Mouse (Mus musculus): Measurements from ENCODE around the gene Emx2. TPM values are rescaled to one million over a fixed set of nuclear protein-coding genes. Genes with fewer than 3 reads are reported as not detected.

The Emx2 gene
- polyA plus RNA-seq, 2 experiments = 13.1 to 20.5 TPM

GRCm38 (mm10) chr19:59423685-59424084, 34.5 kb upstream of the Emx2 start:
- H3K9me3 ChIP-seq (ENCODE audit: control insufficient read depth, low read length) = peaks cover 3% of the 10 kb centered on the region; the same call in 1 of the 2 replicates
- H3K9ac ChIP-seq (ENCODE audit: low read depth, low read length, severe bottlenecking) = 0 out of 2 replicates have a peak overlapping the region, but pooled peaks have one; percentile 7
- TF ChIP-seq POLR2A (IDR thresholded peaks at IDR 0.05; ENCODE audit: borderline replicate concordance, extremely low read depth, insufficient read depth, insufficient read length) = no peak
- no peak overlapping the region for H3K4me3 ChIP-seq (replicated peaks; ENCODE audit: low read length)
- 4% methylated on average over 6 of the region's 6 CpGs for WGBS
- H3K4me2 ChIP-seq (replicated peaks; ENCODE audit: low read depth, low read length, severe bottlenecking) = no peak overlapping the region
- ATAC-seq (ENCODE audit: low FRiP score, low read depth) (peak; percentile 70), DNase-seq (ENCODE audit: low spot score) (peak; percentile 45)
- H3K36me3 ChIP-seq (ENCODE audit: control insufficient read depth, insufficient read depth, low read length) = peaks cover 4% of the 10 kb centered on the region; the same call in 1 of the 2 replicates
- H3K4me1 ChIP-seq (ENCODE audit: control insufficient read depth, insufficient read depth, low read length) = peaks cover 14% of the 10 kb centered on the region
- peak overlapping the region; percentile 53 for H3K27ac ChIP-seq (replicated peaks; ENCODE audit: low read depth, low read length)
- H3K27me3 ChIP-seq (ENCODE audit: control insufficient read depth, insufficient read depth, low read length) = no peaks in the 10 kb centered on the region

GRCm38 (mm10) chr19:59424975-59425374, 33.2 kb upstream of the Emx2 start:
- Histone ChIP-seq H3K4me1 (ENCODE audit: control insufficient read depth, insufficient read depth, low read length) (peaks cover 14% of the 10 kb centered on the region), H3K27ac (replicated peaks; ENCODE audit: low read depth, low read length) (0 out of 2 replicates have a peak overlapping the region, but pooled peaks have one; percentile 53), H3K4me2 (replicated peaks; ENCODE audit: low read depth, low read length, severe bottlenecking) (no peak overlapping the region), H3K27me3 (ENCODE audit: control insufficient read depth, insufficient read depth, low read length) (no peaks in the 10 kb centered on the region), H3K36me3 (ENCODE audit: control insufficient read depth, insufficient read depth, low read length) (peaks cover 4% of the 10 kb centered on the region; the same call in 1 of the 2 replicates), H3K4me3 (replicated peaks; ENCODE audit: low read length) (no peak overlapping the region), H3K9ac (ENCODE audit: low read depth, low read length, severe bottlenecking) (no peak overlapping the region), H3K9me3 (ENCODE audit: control insufficient read depth, low read length) (peaks cover 3% of the 10 kb centered on the region; the same call in 1 of the 2 replicates)
- no peak for TF ChIP-seq POLR2A (IDR thresholded peaks at IDR 0.05; ENCODE audit: borderline replicate concordance, extremely low read depth, insufficient read depth, insufficient read length)
- WGBS = 29% methylated on average over 7 of the region's 7 CpGs
- DNase-seq (ENCODE audit: low spot score) = peak; percentile 29
- peak; percentile 47; the same call in 1 of the 2 replicates for ATAC-seq (ENCODE audit: low FRiP score, low read depth)

- WGBS = 20% methylated on average over 6 of the region's 6 CpGs
- TF ChIP-seq POLR2A (IDR thresholded peaks at IDR 0.05; ENCODE audit: borderline replicate concordance, extremely low read depth, insufficient read depth, insufficient read length) = no peak
- DNase-seq (ENCODE audit: low spot score) (peak; percentile 74), ATAC-seq (ENCODE audit: low FRiP score, low read depth) (peak; percentile 71)
- no peak overlapping the region for H3K4me3 ChIP-seq (replicated peaks; ENCODE audit: low read length)
- no peak overlapping the region for H3K4me2 ChIP-seq (replicated peaks; ENCODE audit: low read depth, low read length, severe bottlenecking)
- H3K9ac ChIP-seq (ENCODE audit: low read depth, low read length, severe bottlenecking) = no peak overlapping the region
- peaks cover 23% of the 10 kb centered on the region for H3K4me1 ChIP-seq (ENCODE audit: control insufficient read depth, insufficient read depth, low read length)
- peaks cover 4% of the 10 kb centered on the region; the same call in 1 of the 2 replicates for H3K36me3 ChIP-seq (ENCODE audit: control insufficient read depth, insufficient read depth, low read length)
- H3K27me3 ChIP-seq (ENCODE audit: control insufficient read depth, insufficient read depth, low read length) = no peaks in the 10 kb centered on the region
- H3K27ac ChIP-seq (replicated peaks; ENCODE audit: low read depth, low read length) = 0 out of 2 replicates have a peak overlapping the region, but pooled peaks have one; percentile 26
- peaks cover 3% of the 10 kb centered on the region; the same call in 1 of the 2 replicates for H3K9me3 ChIP-seq (ENCODE audit: control insufficient read depth, low read length)
Observed at GRCm38 (mm10) chr19:59432286-59432685, 25.9 kb upstream of the Emx2 start.

GRCm38 (mm10) chr19:59450561-59451135, 7.5 kb upstream of the Emx2 start:
- Histone ChIP-seq H3K27me3 (ENCODE audit: control insufficient read depth, insufficient read depth, low read length) (peaks cover 69% of the 10 kb centered on the region), H3K9me3 (ENCODE audit: control insufficient read depth, low read length) (no peaks in the 10 kb centered on the region), H3K4me3 (replicated peaks; ENCODE audit: low read length) (peak overlapping the region; percentile 21; the same call in 1 of the 2 replicates), H3K9ac (ENCODE audit: low read depth, low read length, severe bottlenecking) (no peak overlapping the region), H3K4me1 (ENCODE audit: control insufficient read depth, insufficient read depth, low read length) (peaks cover 4% of the 10 kb centered on the region; the same call in 1 of the 2 replicates), H3K27ac (replicated peaks; ENCODE audit: low read depth, low read length) (no peak overlapping the region), H3K4me2 (replicated peaks; ENCODE audit: low read depth, low read length, severe bottlenecking) (peak overlapping the region; percentile 41), H3K36me3 (ENCODE audit: control insufficient read depth, insufficient read depth, low read length) (no peaks in the 10 kb centered on the region)
- no peak for TF ChIP-seq POLR2A (IDR thresholded peaks at IDR 0.05; ENCODE audit: borderline replicate concordance, extremely low read depth, insufficient read depth, insufficient read length)
- WGBS = 13% methylated on average over 14 of the region's 14 CpGs
- DNase-seq (ENCODE audit: low spot score) (no peak), ATAC-seq (ENCODE audit: low FRiP score, low read depth) (no peak)

- no peak for TF ChIP-seq POLR2A (IDR thresholded peaks at IDR 0.05; ENCODE audit: borderline replicate concordance, extremely low read depth, insufficient read depth, insufficient read length)
- H3K27ac ChIP-seq (replicated peaks; ENCODE audit: low read depth, low read length) = no peak overlapping the region
- peaks cover 77% of the 10 kb centered on the region for H3K27me3 ChIP-seq (ENCODE audit: control insufficient read depth, insufficient read depth, low read length)
- H3K9ac ChIP-seq (ENCODE audit: low read depth, low read length, severe bottlenecking) = peak overlapping the region; percentile 6; the same call in 1 of the 2 replicates
- ATAC-seq (ENCODE audit: low FRiP score, low read depth) (0 out of 2 replicates have a peak, but pooled peaks have one; percentile 24), DNase-seq (ENCODE audit: low spot score) (no peak)
- peak overlapping the region; percentile 21 for H3K4me3 ChIP-seq (replicated peaks; ENCODE audit: low read length)
- peaks cover 4% of the 10 kb centered on the region; the same call in 1 of the 2 replicates for H3K4me1 ChIP-seq (ENCODE audit: control insufficient read depth, insufficient read depth, low read length)
- peak overlapping the region; percentile 41 for H3K4me2 ChIP-seq (replicated peaks; ENCODE audit: low read depth, low read length, severe bottlenecking)
- no peaks in the 10 kb centered on the region for H3K36me3 ChIP-seq (ENCODE audit: control insufficient read depth, insufficient read depth, low read length)
- no peaks in the 10 kb centered on the region for H3K9me3 ChIP-seq (ENCODE audit: control insufficient read depth, low read length)
- 2% methylated on average over 31 of the region's 31 CpGs for WGBS
Observed at GRCm38 (mm10) chr19:59451441-59451951, 6.7 kb upstream of the Emx2 start.
